Mouse (Mus musculus): ENCODE data around the gene Map3k5. TPM values are rescaled to one million over a fixed set of nuclear protein-coding genes. Genes with fewer than 3 reads are reported as not detected.
"Not testable (repeated sequence)": the region's sequence is repeated elsewhere in the genome, so short reads cannot be mapped to it uniquely, and the experiment has no call there.

Gene Map3k5
- total and polyA plus RNA-seq, 3 experiments = 15.8 to 31.0 (median 27.6) TPM

DNA sequence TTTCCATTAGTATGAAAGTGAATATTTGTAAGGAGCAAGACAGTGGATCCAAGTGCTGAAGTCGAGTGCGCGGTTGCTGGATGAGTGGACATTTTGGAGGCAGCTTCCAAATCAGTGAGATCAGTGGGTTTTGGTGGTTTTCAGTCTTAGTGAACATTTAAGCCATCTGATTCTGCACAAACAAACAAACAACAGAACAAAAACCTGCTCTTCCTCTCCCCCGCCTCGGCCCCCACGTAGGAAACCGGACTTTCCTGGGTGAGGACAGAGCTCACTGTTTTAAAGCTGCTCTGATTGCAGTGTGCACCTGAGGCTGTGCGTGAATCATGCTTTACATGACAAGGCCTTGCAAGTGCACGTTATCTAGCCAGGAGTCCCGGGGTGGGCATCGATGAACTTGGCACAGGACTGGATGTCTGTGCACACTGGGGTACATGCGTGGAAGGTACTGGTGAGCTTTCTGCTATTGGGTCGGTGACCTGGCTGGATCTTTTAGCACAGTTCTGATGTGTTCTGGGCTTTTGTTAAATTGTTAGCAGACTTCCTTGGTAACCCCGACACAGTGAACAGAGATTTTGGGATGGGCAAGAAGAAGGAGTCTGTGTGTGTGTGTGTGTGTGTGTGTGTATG lies 35.7 kb downstream of the Map3k5 start:
- in situ Hi-C loops (cut with MboI; ENCODE audit: low pct_ligation_motif_present, low pct_unique_long_range_greater_than_20kb, low sequenced_read_pairs) (no loop called here), dilution Hi-C loops (cut with MboI; ENCODE audit: extremely low pct_ligation_motif_present, extremely low pct_unique_long_range_greater_than_20kb, low sequenced_read_pairs) (no loop called here)

DNA sequence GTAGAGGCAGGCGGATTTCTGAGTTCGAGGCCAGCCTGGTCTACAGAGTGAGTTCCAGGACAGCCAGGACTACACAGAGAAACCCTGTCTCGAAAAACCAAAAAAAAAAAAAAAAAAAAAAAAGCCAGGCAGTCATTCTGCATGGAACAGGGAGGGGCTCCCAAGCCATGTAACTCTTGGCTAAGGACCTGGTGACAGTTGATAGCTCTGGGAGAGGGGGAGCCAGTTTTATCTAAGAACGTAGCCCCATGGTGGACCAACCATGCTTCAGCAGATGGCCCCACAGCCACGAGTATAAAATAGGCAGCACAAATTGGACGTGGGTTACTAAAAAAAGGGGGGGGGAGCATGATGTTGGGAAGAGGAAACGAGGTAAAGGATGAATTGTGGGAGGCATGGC lies 37.2 kb downstream of the Map3k5 start:
- dilution Hi-C loops (cut with MboI; ENCODE audit: extremely low pct_ligation_motif_present, extremely low pct_unique_long_range_greater_than_20kb, low sequenced_read_pairs); H3K4me2 ChIP-seq (ENCODE audit: insufficient read depth, low read depth, poor library complexity, severe bottlenecking); in situ Hi-C loops (cut with MboI; ENCODE audit: low pct_ligation_motif_present, low pct_unique_long_range_greater_than_20kb, low sequenced_read_pairs); H3K27me3 ChIP-seq (replicated peaks); H3K9ac ChIP-seq (ENCODE audit: insufficient read depth, low read depth); DNase-seq (ENCODE audit: extremely low read depth); H3K4me3 ChIP-seq (replicated peaks in 1 of 3; ENCODE audit: low read depth in 2 of 3, low read length in 2 of 3, poor library complexity in 1 of 3); H3K9me3 ChIP-seq (replicated peaks; ENCODE audit: low read length); H3K27ac ChIP-seq (ENCODE audit: insufficient read depth, low read depth): not testable (repeated sequence)
- peaks cover 11 to 29% of the 10 kb centered on the region in 2 experiments for H3K4me1 ChIP-seq (ENCODE audit: control insufficient read depth in 1 of 2, insufficient read depth in 2 of 2)
- H3K79me2 ChIP-seq (replicated peaks; ENCODE audit: control insufficient read depth, extremely low read depth, insufficient read depth, poor library complexity, severe bottlenecking) = peaks cover 49% of the 10 kb centered on the region
- peaks cover 5 to 69% of the 10 kb centered on the region in 2 experiments for H3K36me3 ChIP-seq (replicated peaks in 1 of 2; ENCODE audit: control insufficient read depth in 1 of 2, insufficient read depth in 1 of 2, low read length in 1 of 2)

More for the DNA sequence above, 35.7 kb downstream of the Map3k5 start:
- H3K79me2 ChIP-seq (replicated peaks; ENCODE audit: control insufficient read depth, extremely low read depth, insufficient read depth, poor library complexity, severe bottlenecking) = peaks cover 60% of the 10 kb centered on the region
- H3K9me3 ChIP-seq (replicated peaks; ENCODE audit: low read length) = no peaks in the 10 kb centered on the region
- DNase-seq (ENCODE audit: extremely low read depth) = no peak
- no peaks in the 10 kb centered on the region for H3K27me3 ChIP-seq (replicated peaks)
- H3K4me2 ChIP-seq (ENCODE audit: insufficient read depth, low read depth, poor library complexity, severe bottlenecking) = no peak overlapping the region
- no peak overlapping the region for H3K9ac ChIP-seq (ENCODE audit: insufficient read depth, low read depth)
- no peak for TF ChIP-seq MAZ (IDR thresholded peaks at IDR 0.05; ENCODE audit: low read depth, low read length)
- no peak for TF ChIP-seq HCFC1 (IDR thresholded peaks at IDR 0.05; ENCODE audit: low read depth, low read length)
- TF ChIP-seq KAT2A (IDR thresholded peaks at IDR 0.05; ENCODE audit: insufficient replicate concordance, low read length) = no peak
- no peak overlapping the region for H3K4me3 ChIP-seq (replicated peaks in 1 of 3; ENCODE audit: low read depth in 2 of 3, low read length in 2 of 3, poor library complexity in 1 of 3)
- no peak overlapping the region for H3K27ac ChIP-seq (ENCODE audit: insufficient read depth, low read depth)
- peaks cover 5 to 67% of the 10 kb centered on the region in 2 experiments for H3K36me3 ChIP-seq (replicated peaks in 1 of 2; ENCODE audit: control insufficient read depth in 1 of 2, insufficient read depth in 1 of 2, low read length in 1 of 2)
- H3K4me1 ChIP-seq (ENCODE audit: control insufficient read depth in 1 of 2, insufficient read depth in 2 of 2) = peaks cover 6 to 26% of the 10 kb centered on the region in 2 experiments

DNA sequence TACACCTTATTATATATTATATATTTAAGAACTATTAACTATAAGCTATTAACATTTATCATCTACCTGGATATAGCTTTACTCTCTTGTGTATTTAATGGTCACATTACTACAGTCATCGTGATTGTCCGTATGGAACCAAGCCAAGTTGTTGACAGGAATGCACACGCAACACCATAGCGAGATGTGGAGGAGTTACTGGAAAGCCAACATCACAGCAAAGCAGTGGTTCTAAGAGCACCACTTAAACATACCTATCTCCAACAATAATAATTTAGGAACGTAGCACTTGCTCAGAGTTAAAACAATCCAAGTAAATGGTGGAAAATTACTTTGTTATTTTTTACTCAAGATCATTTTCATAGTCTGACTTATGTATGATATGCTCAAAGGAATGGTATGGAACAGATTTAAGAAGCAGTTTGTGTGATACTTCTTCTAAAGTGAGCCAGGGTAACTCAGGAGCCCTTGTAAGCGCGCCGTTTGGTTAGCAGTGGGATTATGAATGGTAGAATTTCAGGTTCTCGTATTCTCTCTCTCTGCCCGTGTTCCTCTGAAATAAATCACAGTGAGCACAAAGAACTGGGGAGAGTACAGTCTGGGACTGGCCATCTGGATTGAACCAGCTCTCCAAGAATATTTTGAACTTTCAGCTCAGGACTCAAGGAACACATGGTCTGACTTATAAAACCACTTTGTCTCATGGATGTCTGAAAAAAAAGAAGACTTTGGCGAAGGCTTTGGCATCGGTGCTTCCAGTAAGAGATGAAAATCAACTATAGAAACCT lies 39.2 kb downstream of the Map3k5 start:
- peaks cover 8 to 42% of the 10 kb centered on the region in 2 experiments; a peak in 3 of 4 replicates for H3K4me1 ChIP-seq (ENCODE audit: control insufficient read depth in 1 of 2, insufficient read depth in 2 of 2)
- H3K79me2 ChIP-seq (replicated peaks; ENCODE audit: control insufficient read depth, extremely low read depth, insufficient read depth, poor library complexity, severe bottlenecking) = peaks cover 41% of the 10 kb centered on the region
- H3K4me3 ChIP-seq (replicated peaks in 1 of 3; ENCODE audit: low read depth in 2 of 3, low read length in 2 of 3, poor library complexity in 1 of 3) = no peak overlapping the region
- no peaks in the 10 kb centered on the region for H3K9me3 ChIP-seq (replicated peaks; ENCODE audit: low read length)
- no peak overlapping the region for H3K9ac ChIP-seq (ENCODE audit: insufficient read depth, low read depth)
- in situ Hi-C loops (cut with MboI; ENCODE audit: low pct_ligation_motif_present, low pct_unique_long_range_greater_than_20kb, low sequenced_read_pairs) = no loop called here
- no peak for TF ChIP-seq MYC (IDR thresholded peaks at IDR 0.05; ENCODE audit: low read depth, low read length)
- no peak for TF ChIP-seq ZKSCAN1 (IDR thresholded peaks at IDR 0.05; ENCODE audit: borderline replicate concordance, low read depth, low read length)
- TF ChIP-seq TBP (conservative IDR thresholded peaks at IDR 0.05; ENCODE audit: low read depth, low read length) = no peak
- no peak for TF ChIP-seq KAT2A (IDR thresholded peaks at IDR 0.05; ENCODE audit: insufficient replicate concordance, low read length)
- TF ChIP-seq UBTF (IDR thresholded peaks at IDR 0.05; ENCODE audit: low read depth, low read length) = no peak
- TF ChIP-seq POLR2A (IDR thresholded peaks at IDR 0.05; ENCODE audit: low read depth, low read length) = no peak
- TF ChIP-seq CHD1 (IDR thresholded peaks at IDR 0.05; ENCODE audit: low read depth, low read length) = no peak
- peaks cover 0 to 65% of the 10 kb centered on the region in 2 experiments for H3K36me3 ChIP-seq (replicated peaks in 1 of 2; ENCODE audit: control insufficient read depth in 1 of 2, insufficient read depth in 1 of 2, low read length in 1 of 2)
- no peak overlapping the region for H3K4me2 ChIP-seq (ENCODE audit: insufficient read depth, low read depth, poor library complexity, severe bottlenecking)
- H3K27me3 ChIP-seq (replicated peaks) = no peaks in the 10 kb centered on the region
- no peak for DNase-seq (ENCODE audit: extremely low read depth)
- dilution Hi-C loops (cut with MboI; ENCODE audit: extremely low pct_ligation_motif_present, extremely low pct_unique_long_range_greater_than_20kb, low sequenced_read_pairs) = no loop called here
- H3K27ac ChIP-seq (ENCODE audit: insufficient read depth, low read depth) = no peak overlapping the region

Data from CH12.LX (cell line).